Mouse (Mus musculus): Measurements from ENCODE around the gene Slc45a2.

Gene Slc45a2

DNA sequence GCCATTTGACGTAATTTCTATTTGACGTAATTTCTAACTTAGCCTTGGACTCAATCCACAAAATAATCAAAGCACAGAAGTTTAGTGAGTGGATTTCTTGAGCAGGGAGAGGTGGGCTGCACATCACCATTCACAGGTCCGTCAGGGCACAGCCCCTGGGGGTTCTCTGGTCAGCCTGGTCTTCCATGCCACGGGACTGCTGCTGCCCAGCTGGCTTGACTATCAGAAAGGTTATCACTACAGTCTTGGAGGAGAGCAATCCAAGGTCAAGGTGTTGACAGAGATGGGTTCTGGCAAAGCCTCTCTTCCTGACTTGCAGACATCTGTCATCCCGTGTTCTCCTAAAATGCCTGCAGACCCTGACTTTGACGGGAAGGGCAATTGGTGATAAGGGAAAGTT is 4.1 kb downstream of the Slc45a2 start:
- DNase-seq (ENCODE audit: inconsistent ontology term) = no peak

DNA sequence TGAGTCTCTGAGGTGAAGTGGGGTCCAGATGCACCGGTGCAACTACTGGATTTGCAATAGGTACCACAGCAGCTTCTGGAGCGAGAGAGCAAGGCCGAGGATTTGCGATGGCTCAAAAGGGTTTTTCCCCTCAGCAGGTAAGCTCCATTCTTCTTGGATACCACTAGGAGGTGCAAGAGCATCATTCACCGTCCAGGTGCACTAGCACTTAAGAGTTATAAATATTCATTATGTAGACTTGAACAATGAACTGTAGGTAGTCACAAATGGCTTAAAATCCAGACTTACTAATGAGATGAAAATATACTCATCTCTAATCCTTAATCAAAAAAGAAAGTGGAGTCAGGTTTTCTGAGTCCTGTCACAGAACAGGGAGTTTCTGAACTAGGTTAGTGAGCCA is 8.2 kb downstream of the Slc45a2 start:
- DNase-seq (ENCODE audit: inconsistent ontology term) = no peak

- DNase-seq (ENCODE audit: inconsistent ontology term) = no peak
Observed at GRCm38 (mm10) chr15:11010976-11011548, 10.5 kb downstream of the Slc45a2 start.

DNA sequence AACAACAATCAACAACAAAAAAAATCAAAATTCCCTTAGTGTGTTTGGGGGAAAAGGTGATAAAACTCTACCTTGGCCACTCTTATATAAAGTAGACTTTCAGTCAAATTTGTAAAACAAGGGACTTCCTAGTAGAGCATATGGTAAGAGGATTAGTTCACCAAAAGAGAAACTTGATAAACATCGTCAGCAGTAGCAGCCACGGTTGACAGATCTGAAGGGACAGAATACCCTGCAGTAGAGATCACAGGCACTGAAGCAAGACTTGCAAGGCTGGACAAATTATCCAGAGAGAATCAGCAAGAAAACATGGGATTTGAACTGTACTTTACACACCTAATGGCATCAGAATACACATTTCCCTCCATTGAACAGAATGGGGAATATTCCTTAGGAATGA is 14.4 kb downstream of the Slc45a2 start:
- DNase-seq (ENCODE audit: inconsistent ontology term) = no peak

GRCm38 (mm10) chr15:11026801-11027561 is 26.5 kb downstream of the Slc45a2 start:
- DNase-seq (ENCODE audit: inconsistent ontology term) = no peak

DNA sequence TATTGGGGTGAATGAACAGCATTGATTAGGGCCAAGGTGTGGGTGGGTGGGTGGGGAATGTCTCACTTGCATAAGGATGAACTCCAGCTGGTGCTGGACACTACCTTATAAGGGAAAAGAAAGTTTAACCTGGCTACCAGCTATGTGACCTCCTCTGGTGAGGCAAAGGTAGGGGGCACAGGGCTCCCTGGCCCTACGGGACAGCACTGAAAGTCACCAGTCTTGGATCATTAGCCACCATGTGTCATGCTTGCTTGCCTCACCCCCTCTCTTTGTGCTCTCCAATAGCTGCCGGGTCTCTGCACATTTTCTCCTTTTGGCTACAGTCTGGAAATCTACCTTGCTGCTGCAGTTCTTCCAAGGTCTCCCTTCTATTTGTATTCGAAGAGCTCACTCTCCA is 29.7 kb downstream of the Slc45a2 start:
- DNase-seq (ENCODE audit: inconsistent ontology term) = no peak

DNA sequence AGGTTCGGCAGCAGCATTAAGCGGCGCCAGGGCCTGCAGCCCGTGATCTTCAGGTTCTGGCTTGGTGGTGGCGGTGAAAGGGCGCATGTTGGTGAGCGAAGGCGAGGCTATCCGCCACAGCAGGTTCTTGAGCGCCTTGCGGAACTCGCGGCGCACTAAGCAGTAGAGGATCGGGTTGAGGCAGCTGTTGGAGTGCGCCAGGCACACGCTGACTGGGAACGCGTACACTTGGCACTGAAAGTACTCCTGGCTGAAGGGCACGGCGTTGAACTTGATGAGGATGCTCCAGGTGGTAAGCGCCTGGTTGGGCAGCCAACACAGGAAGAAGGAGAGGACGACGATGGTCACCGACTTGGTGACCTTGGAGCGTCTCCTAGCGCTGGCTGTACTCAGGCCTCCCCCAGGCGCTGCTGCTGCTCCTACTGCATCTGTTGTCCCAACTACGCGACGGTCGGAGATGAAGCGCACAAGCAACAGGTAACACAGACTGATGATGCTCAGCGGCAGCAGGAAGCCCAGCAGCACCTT is 35.5 kb downstream of the Slc45a2 start:
- no peak for DNase-seq (ENCODE audit: inconsistent ontology term)

DNA sequence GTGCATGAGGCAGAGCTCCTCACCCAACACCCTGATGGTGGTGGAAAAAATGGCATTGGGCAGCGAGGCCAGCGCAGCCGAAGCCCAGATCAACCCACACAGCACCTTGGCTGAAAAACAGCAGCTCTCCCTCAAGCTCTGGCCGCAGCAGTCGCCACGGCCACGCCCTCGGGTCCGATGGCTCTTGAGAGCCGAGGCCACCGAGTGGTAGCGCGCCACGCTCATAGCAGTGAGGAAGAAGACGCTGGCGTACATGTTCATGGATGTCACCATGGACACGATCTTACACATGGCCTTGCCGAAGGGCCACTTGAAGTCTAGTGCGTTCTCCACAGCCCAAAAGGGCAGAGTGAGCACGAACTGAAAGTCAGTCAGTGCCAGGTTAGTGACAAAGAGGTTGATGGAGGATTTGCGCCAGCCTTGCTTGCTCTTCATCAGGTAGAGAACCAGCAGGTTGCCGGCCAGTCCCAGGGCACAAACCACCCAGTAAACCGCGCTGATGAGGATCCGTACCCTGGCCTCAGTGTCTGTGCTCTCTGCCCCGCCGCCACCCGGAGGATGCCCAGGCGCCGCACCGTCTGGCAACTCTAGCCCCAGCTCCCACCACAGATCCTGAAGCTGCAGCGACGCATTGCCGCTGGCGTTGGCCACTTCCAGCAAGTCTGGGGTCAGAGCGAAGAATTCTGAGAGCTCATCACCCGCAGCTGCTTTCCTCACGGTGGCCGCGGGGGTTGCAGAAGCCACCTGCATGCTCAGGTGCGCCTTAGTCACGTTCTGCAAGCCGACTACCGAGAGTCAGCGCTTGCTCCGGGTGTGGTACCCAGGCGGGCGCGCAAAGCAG is 36.2 kb downstream of the Slc45a2 start:
- DNase-seq (ENCODE audit: inconsistent ontology term) = peak; percentile 45

DNA sequence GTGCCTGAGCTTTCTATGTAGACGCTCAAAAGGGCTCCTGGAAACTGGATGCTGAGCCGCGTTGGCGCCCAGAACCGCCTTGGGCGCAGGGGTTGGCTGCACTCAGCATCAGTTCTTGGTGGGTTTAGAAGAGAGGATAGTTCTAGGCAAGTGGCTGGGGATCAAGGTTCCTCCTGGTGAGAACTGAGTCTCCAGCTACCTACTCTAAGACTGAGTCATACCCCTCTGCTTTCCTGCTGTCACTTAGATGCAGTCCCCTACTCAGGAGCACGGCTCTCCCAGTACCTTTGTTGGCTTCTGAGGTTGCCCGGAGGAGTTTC is 36.8 kb downstream of the Slc45a2 start:
- peak; percentile 27 for DNase-seq (ENCODE audit: inconsistent ontology term)

DNA sequence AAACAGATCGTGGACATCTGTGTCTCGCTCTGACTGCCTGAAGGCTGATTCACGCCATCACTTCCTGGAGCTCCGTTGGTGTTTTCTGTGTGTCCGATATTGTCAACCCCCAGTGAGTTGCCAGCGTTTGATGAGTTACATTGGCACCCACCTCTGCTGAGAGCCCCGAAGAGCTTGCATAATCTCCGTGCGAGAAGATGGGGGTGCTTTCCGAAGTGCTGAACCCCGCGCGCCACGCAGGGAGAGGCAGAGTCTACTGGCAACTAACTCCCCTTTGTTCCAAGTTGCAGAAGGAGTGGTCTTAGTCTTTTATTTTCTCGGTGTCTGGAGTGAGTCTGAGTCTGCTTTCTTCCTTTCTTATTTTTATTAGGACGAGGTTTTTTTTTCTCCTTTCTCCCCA is 37.2 kb downstream of the Slc45a2 start, which contains the start of gene Rxfp3:
Rxfp3 (minus strand) TSS at position 281 of the 400 bp plus-strand sequence.
- peak; percentile 68 for DNase-seq (ENCODE audit: inconsistent ontology term)

DNA sequence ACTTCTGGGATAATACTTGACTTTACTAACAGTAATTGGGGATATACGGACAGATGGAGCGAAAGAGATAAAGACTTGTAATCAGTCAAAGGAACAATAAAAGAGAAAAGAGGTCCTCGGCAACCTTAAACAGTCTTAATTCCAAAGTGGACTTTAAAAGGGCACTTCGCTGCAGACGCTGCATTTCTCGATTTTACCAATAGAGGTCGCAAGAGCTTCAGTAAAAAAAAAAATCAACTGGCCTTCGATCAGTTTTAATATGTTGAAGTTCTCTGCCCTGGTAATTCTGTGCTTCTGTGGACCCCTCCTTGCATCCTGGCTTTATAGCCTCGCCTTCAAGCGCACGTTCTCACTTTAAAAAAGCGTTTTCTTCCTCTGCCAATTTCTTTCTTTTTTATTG is 38.0 kb downstream of the Slc45a2 start:
- DNase-seq (ENCODE audit: inconsistent ontology term) = peak; percentile 45

DNA sequence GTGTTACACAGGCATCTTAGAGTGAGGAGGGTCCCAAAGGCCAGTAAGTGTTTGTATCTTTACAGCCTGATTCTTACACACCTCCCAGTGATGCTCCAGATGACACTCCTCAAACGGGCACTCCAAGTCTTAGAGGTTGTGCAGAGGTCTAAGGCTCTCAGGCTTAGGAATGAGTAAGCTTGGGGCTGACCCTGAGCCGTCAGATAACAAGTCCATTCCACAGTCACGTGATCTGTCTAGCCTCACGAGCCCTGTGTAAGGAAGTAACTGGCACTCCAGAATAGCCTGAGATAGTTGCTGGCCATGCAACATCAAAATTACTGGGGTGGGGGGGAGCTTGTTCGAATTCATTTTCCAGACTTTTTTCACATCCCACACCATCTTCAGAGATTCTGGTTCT is 39.5 kb downstream of the Slc45a2 start:
- DNase-seq (ENCODE audit: inconsistent ontology term) = no peak

DNA sequence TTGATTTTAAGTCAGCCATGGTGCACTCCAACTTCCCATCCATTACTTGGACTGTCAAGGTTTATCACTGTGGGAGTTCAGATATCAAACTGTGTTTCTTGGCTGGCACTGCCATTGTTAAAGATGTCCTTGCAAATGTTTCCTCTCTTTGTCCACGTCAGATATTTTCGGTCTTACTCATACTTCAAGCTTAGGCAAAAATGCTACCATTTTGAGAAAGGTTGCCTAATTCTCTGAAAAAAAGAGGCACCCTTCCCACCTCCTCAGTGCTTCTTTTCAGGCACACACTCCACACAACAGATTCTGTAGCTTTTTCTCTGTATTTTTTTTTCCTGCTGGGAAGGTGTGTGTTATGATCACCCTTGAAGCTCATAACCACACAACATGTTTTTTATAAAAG is 40.7 kb downstream of the Slc45a2 start:
- no peak for DNase-seq (ENCODE audit: inconsistent ontology term)

- peak; percentile 82 for DNase-seq (ENCODE audit: inconsistent ontology term)
Observed at GRCm38 (mm10) chr15:11042828-11043227, 42.3 kb downstream of the Slc45a2 start.

DNA sequence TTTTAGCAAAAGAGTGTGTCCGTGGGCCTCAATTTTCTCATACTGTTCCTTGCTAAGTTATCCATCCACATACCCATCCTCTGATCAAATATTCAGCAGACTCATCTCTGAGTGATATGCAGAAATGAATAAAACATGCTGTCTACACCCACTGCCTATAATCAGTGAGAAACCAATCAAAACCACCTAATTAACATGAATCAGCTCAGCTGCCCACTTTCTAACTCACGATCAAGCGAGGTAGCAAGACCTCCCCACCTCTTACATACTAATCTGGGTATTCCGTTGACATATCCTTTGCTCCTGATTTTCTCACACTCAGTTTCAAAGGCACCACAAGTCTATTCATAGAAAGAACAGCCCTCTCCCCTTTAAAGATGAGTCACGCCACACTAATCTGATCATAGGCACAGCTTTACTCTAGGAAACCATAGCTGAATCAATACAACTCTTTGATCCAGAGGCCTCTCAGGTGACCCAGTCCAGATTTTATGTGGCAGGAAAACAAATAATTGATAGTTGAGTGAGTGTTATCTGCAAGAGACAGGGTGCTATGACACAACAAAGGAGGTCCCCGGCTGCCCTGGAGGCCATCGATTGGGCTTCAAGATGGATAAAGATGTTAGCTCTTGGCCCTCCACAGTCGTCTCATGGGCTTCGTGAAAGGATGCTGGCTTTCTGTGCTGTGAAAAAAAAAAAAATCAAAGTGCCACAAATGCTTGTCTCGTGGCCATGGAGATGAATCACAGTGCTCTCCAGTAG is 53.3 kb downstream of the Slc45a2 start:
- no peak for DNase-seq (ENCODE audit: inconsistent ontology term)

- DNase-seq (ENCODE audit: inconsistent ontology term) = no peak
Observed at GRCm38 (mm10) chr15:11054440-11055080, 54.0 kb downstream of the Slc45a2 start.

- no peak for DNase-seq (ENCODE audit: inconsistent ontology term)
Observed at GRCm38 (mm10) chr15:11062903-11063302, 62.4 kb downstream of the Slc45a2 start.

DNA sequence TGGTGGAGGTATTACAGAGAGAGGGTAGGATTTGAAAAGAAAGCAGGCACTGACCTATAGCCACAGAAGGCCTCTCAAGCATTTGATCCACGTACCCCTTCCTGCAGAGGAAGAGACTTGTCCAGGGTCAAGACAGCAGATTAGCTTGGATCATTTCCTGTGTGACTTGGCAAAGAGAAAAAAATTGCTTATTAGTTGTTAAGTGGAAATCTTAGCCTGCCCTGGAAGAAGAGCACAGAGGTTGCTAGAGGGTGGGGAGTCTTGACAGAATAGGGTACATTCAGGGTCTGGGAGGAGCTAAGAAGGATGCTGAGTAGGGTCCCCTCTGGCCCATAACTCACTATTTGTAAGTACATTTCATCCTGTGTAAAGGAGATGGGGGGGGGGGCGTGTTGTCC is 63.6 kb downstream of the Slc45a2 start:
- peak; percentile 27 for DNase-seq (ENCODE audit: inconsistent ontology term)

DNA sequence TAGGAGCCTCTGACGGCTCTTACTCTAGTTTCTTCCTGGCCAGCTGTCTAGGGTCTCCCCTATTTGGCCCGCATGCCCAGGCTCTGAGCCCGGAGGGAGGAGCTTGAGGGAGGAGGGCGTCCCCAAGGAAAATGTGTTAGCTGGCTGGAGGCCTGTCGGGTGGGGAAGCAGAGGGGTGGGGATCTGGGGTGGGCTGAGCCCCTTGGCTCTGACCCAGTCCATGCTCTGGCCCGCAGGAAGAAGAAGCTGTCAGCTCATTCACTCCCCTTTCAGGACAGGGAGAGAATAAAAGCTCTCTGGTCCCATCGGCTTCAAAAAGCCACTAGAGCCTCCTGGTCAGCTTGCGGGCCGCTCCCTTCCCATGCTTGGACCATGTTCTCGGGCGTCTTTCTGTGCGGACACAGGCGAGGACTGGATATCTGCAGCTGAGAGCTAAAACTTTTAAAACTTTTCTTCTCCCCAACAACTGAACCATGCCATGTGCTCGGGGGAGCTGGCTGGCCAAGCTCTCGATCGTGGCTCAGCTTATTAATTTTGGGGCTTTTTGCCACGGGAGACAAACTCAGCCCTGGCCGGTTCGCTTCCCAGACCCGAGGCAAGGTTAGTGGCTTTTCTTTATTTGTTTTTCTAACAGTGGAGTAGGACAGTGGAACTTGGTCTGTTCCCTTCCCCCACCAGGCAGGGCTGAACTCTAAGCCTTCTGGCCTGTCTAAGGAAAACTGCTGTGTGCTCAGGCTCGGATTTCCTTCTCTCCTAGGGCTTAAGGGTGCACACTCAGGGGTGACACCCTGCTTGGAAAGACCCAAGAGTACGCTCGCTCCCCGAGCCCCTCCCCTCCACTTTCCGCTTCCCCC is 64.3 kb downstream of the Slc45a2 start, which contains the start of gene Adamts12:
Adamts12 (plus strand) TSS at position 233 of the 854 bp plus-strand sequence.
- peak; percentile 64 for DNase-seq (ENCODE audit: inconsistent ontology term)

DNA sequence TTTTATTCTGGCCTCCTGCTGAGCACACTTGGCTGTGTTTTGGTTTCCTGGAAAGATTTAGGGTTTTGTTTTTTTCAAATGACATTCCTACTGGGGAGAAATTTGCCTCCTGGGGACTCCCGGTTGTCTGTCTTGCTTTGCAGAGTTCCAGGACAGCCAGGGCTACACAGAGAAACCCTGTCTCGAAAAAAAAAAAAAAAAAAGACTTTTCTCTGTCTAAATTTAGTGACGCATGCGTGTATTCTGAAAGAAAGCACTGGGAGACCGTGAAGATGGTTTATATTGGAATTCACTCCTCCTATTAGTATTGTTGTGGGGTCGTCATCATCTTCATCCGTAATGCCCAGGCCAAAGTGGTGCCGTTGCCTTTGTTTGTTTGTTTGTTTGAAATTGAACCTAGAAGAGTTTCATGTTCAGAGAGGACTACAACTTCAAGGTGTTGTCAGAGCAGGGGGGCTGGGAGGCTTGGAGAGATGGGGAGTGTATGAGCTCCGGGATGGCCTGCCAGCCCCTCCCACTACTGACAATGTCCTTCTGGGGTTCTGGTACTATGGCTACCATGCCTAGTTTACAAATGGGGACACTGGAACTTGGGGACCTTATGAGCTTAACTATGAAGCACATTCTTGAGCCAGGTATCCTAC is 65.1 kb downstream of the Slc45a2 start:
- no peak for DNase-seq (ENCODE audit: inconsistent ontology term)

All from Muller cell, postnatal 12 days (primary cell).